Mouse (Mus musculus) layer of hippocampus, postnatal 10 days (tissue): ENCODE data around the gene Gpr39. TPM values are rescaled to one million over a fixed set of nuclear protein-coding genes. Genes with fewer than 3 reads are reported as not detected.

ENCODE experiments used
- total RNA-seq, 2 experiments: library from RNA; stranded (reverse); gene quantifications; 2 replicates each; pipeline ENCODE4 v1.2.3; 2021

Gene Gpr39
- total RNA-seq, 2 experiments from 2014 or later: 0.39 to 0.40 TPM

Other genes with a start within 250 kb of the Gpr39 start
- gene Actr3, start 241.3 kb upstream of the Gpr39 start, total RNA-seq: 100 to 1,000 TPM; 307 to 309 TPM
- 10 to 100 TPM; 32.3 to 36.5 TPM for gene Slc35f5, start 116.4 kb upstream of the Gpr39 start, total RNA-seq
- 100 to 1,000 TPM; 106 to 113 TPM for gene Lypd1, start 236.1 kb downstream of the Gpr39 start, total RNA-seq